Mouse (Mus musculus) small intestine, adult 10 weeks (tissue): ENCODE results near the gene Inpp5a. TPM values are rescaled to one million over a fixed set of nuclear protein-coding genes. Genes with fewer than 3 reads are reported as not detected.

ENCODE experiments used
- polyA plus RNA-seq: library from polyadenylated mRNA; stranded (reverse); fragments of 350-450 nt; fragmentation: Illumina TruSeq; extraction: RNeasy Lipid Tissue Mini Kit (QIAGEN cat#74804); gene quantifications from one replicate; pipeline ENCODE4 v1.2.3, GENCODE M21; 2014; ENCODE audit warnings: low replicate concordance

The Inpp5a gene
- 27.8 TPM for polyA plus RNA-seq

GRCm38 (mm10) chr7:139388670-139389212, at the start of gene Inpp5a:
TSS of gene Inpp5a (plus strand) at chr7:139389109.

DNA sequence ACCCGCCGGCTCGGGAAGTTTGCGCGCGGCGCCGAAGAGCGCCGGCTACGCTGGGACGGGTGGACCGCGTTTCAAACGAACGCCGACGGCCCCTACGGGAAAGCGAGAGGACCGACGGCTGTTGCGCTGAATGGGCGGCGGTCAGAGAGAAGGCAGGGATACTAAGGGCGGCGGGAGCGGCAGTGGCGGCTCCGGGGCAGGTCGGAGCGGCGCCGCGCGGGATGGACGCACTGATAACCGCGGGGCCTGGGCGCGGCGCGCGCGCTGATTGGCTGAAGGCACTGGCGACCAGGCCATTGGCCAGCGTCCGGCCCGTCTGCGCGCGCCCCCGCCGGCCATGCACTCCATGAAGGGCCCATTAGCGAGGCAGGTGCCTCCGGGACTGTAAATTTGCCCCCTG, 193.7 kb downstream of the Inpp5a start, which contains the start of gene Nkx6-2:
TSS of gene Nkx6-2 (minus strand) at position 203 of the 400 bp plus-strand sequence.

Other genes with a start within 250 kb of the Inpp5a start
- gene Lrrc27, start 176.1 kb upstream of the Inpp5a start, polyA plus RNA-seq: not detected
- not detected for gene Stk32c, start 175.8 kb upstream of the Inpp5a start, polyA plus RNA-seq
- 0.59 TPM for gene Pwwp2b, start 140.6 kb upstream of the Inpp5a start, polyA plus RNA-seq
- gene Nkx6-2, start 193.7 kb downstream of the Inpp5a start, polyA plus RNA-seq: not detected